Mouse (Mus musculus) spleen, adult 2 months (tissue): ENCODE measurements around the gene Fam32a. TPM values are rescaled to one million over a fixed set of nuclear protein-coding genes. Genes with fewer than 3 reads are reported as not detected.

Experiments
- DNase-seq, 2 experiments: peaks; one replicate each; pipeline versions ENCODE4 v3.0.0 to v3.0.0-alpha.2; 2012 to 2021; ENCODE audit warnings: low spot score in 2 of 2, low read depth in 1 of 2
- H3K27ac ChIP-seq: fragments of 200-500 bp; 2 replicates; pipeline ENCODE4 v1.5.1; 2012; ENCODE audit warnings: low read length, inconsistent platforms; ENCODE audit not compliant: insufficient read depth
- H3K27me3 ChIP-seq: fragments of 200-500 bp; 2 replicates; pipeline ENCODE4 v1.6.1; 2012; ENCODE audit warnings: mild to moderate bottlenecking, moderate library complexity, low read length, inconsistent platforms; ENCODE audit not compliant: control insufficient read depth, insufficient read depth
- H3K36me3 ChIP-seq: fragments of 200-500 bp; 2 replicates; pipeline ENCODE4 v1.6.1; 2012; ENCODE audit warnings: mild to moderate bottlenecking, low read length, inconsistent platforms; ENCODE audit not compliant: control insufficient read depth, insufficient read depth
- H3K4me1 ChIP-seq: fragments of 200-500 bp; 2 replicates; pipeline ENCODE4 v1.6.1; 2011; ENCODE audit warnings: inconsistent platforms; ENCODE audit not compliant: control insufficient read depth, insufficient read depth, insufficient read length
- H3K4me3 ChIP-seq: fragments of 200-500 bp; 2 replicates; pipeline ENCODE4 v1.5.1; 2011; ENCODE audit warnings: mild to moderate bottlenecking, inconsistent platforms; ENCODE audit not compliant: insufficient read depth, insufficient read length; ENCODE audit errors: extremely low read depth
- CTCF ChIP-seq: fragments of 200-500 bp; IDR thresholded peaks from 2 replicates; pipeline ENCODE4 v1.5.1; 2011; ENCODE audit warnings: mild to moderate bottlenecking, inconsistent platforms; ENCODE audit not compliant: insufficient read depth, insufficient read length, insufficient replicate concordance; ENCODE audit errors: extremely low read depth
- POLR2A ChIP-seq: fragments of 200-500 bp; IDR thresholded peaks from 2 replicates; pipeline ENCODE4 v1.6.1; 2011; ENCODE audit warnings: low read depth, low read length, inconsistent platforms
- WGBS: fragments of 180-500 bp; shearing (Covaris S2); methylation state at CpG from one replicate; pipeline ENCODE4 v1.1.7; 2018; 5-methylcytosine and 5-hydroxymethylcytosine counted together
- polyA plus RNA-seq: library from polyadenylated mRNA; depleted of rRNA; stranded (reverse); fragments of >200 nt; gene quantifications from 2 replicates; pipeline ENCODE4 v1.2.3, GENCODE M21; 2012

Gene Fam32a
- polyA plus RNA-seq, 1 experiment: 31.3 TPM

GRCm38 (mm10) chr8:72240403-72240763 lies 20.9 kb downstream of the Fam32a start:
- Histone ChIP-seq H3K27me3 (no peaks in the 10 kb centered on the region), H3K27ac (peak overlapping the region; percentile 100), H3K4me3 (peak overlapping the region; percentile 94), H3K36me3 (peaks cover 4% of the 10 kb centered on the region; the same call in 1 of the 2 replicates), H3K4me1 (peaks cover 9% of the 10 kb centered on the region; the same call in 1 of the 2 replicates)
- 1% methylated on average over 24 of the region's 24 CpGs for WGBS
- no peak for DNase-seq
- no peak for TF ChIP-seq CTCF
- TF ChIP-seq POLR2A: no peak

DNA sequence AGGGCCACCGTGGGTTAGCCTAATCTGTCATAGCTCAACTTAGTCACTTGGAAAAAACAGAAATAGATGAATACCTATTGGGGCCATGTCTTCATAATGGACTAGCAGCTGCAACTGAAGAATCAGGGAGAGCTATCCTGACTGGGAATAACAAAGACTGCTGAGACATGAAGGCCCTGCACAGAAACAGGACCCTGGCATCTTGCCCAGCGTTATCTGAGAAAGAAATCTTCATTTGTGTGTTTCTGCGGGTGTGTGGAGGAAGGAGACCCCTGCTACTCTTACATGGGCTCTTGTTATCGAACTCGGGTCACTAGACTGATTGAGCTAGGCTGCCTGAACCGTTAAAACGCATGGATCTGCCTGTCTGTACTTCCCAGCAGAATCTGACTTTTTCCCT lies 21.4 kb downstream of the Fam32a start:
- Histone ChIP-seq H3K4me1 (peaks cover 9% of the 10 kb centered on the region; the same call in 1 of the 2 replicates), H3K36me3 (peaks cover 4% of the 10 kb centered on the region), H3K27me3 (no peaks in the 10 kb centered on the region), H3K27ac (no peak overlapping the region; the same call in 1 of the 2 replicates), H3K4me3 (peak overlapping the region; percentile 94; the same call in 1 of the 2 replicates)
- 57% methylated on average over 7 of the region's 7 CpGs for WGBS
- TF ChIP-seq POLR2A (no peak), CTCF (no peak)
- DNase-seq: no peak

GRCm38 (mm10) chr8:72242226-72242625 lies 22.7 kb downstream of the Fam32a start:
- WGBS: 93% methylated on average over 1 of the region's 1 CpGs
- Histone ChIP-seq H3K27me3 (no peaks in the 10 kb centered on the region), H3K4me1 (peaks cover 9% of the 10 kb centered on the region; the same call in 1 of the 2 replicates), H3K36me3 (peaks cover 6% of the 10 kb centered on the region), H3K27ac (no peak overlapping the region), H3K4me3 (no peak overlapping the region)
- DNase-seq: no peak
- no peak for TF ChIP-seq POLR2A
- TF ChIP-seq CTCF: no peak

GRCm38 (mm10) chr8:72244610-72245009 lies 25.1 kb downstream of the Fam32a start:
- no peak for TF ChIP-seq CTCF
- no peak for TF ChIP-seq POLR2A
- Histone ChIP-seq H3K36me3 (peaks cover 10% of the 10 kb centered on the region), H3K4me1 (peaks cover 9% of the 10 kb centered on the region; the same call in 1 of the 2 replicates)

DNA sequence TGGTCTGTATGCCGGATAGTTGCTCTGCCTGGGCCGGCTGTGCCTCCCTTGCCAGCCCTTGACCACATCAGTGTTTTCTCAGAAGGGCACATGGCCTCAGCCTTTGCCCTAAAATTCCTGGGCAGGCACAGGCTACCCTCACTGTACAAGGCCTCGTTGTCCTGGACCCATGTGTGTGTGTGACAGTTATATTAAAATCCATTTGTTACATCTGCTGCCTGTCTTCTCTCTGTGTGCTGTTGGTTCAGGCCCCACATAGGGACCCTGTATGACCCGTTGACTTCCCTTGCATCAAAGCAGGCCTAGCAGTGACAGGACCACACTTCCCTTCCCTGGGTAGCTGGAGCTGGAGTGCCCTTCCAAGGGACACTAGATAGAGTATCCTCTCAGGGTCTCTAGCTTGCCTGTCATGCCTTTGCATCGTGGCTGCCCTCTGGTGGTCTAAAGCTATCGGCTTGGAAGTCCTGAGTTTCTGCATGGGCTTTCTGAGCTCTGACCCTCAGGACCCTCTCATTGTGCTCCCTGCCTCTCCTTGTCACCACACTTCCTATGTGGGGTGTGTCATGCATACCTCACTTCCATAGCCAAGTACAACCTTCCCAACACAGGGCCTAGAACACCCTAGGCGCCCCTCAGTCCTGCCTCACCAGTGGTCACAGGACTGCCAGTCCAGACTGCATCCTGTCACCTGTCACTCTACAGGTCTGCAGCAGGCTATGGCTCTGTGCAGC lies 37.8 kb downstream of the Fam32a start:
- peaks cover 21% of the 10 kb centered on the region for H3K36me3 ChIP-seq
- 62% methylated on average over 7 of the region's 7 CpGs for whole genome bisulfite sequencing
- H3K27ac ChIP-seq: no peak overlapping the region
- no peaks in the 10 kb centered on the region for H3K27me3 ChIP-seq
- TF ChIP-seq CTCF (peak; percentile 49; the same call in 1 of the 2 replicates), POLR2A (no peak)
- peak in 1 of 2 experiments; percentile 62 for DNase-seq
- H3K4me1 ChIP-seq: peaks cover 10% of the 10 kb centered on the region; the same call in 1 of the 2 replicates
- H3K4me3 ChIP-seq: no peak overlapping the region

More at GRCm38 (mm10) chr8:72244610-72245009, 25.1 kb downstream of the Fam32a start:
- Histone ChIP-seq H3K4me3 (no peak overlapping the region), H3K27me3 (no peaks in the 10 kb centered on the region), H3K27ac (no peak overlapping the region)
- WGBS: 8% methylated on average over 2 of the region's 2 CpGs
- peak in 1 of 2 experiments; percentile 37 for DNase-seq

DNA sequence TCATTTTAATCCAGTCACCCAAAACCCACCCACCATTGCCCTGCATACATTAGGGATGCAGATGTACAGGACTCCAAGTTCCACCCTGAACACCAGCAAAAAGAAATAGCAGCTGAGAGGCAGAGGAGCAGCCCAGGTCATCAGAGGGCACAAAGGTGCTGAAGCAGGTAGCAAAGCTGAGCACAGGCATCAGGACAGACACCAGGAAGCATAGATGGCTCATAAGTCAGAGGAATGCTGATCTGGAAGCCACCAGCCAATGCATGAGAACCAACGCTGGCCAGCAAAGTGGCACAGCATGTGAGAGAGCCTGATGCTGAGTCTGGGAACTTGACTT lies 38.3 kb downstream of the Fam32a start:
- TF ChIP-seq CTCF: no peak
- Histone ChIP-seq H3K4me1 (peaks cover 13% of the 10 kb centered on the region; the same call in 1 of the 2 replicates), H3K36me3 (peaks cover 16% of the 10 kb centered on the region), H3K27ac (no peak overlapping the region), H3K27me3 (no peaks in the 10 kb centered on the region), H3K4me3 (no peak overlapping the region)
- WGBS: 100% methylated on average over 1 of the region's 1 CpGs
- no peak for DNase-seq

- H3K36me3 ChIP-seq: peaks cover 9% of the 10 kb centered on the region; the same call in 1 of the 2 replicates
- TF ChIP-seq CTCF (no peak), POLR2A (no peak)
- WGBS: 85% methylated on average over 2 of the region's 2 CpGs
- no peak for DNase-seq
- no peak overlapping the region for H3K27ac ChIP-seq
- H3K4me1 ChIP-seq: peaks cover 13% of the 10 kb centered on the region; the same call in 1 of the 2 replicates
- no peaks in the 10 kb centered on the region for H3K27me3 ChIP-seq
- no peak overlapping the region for H3K4me3 ChIP-seq
Observed at GRCm38 (mm10) chr8:72259862-72260261, 40.3 kb downstream of the Fam32a start.
